Mouse (Mus musculus): Measurements from ENCODE around the gene Shank2.

DNA sequence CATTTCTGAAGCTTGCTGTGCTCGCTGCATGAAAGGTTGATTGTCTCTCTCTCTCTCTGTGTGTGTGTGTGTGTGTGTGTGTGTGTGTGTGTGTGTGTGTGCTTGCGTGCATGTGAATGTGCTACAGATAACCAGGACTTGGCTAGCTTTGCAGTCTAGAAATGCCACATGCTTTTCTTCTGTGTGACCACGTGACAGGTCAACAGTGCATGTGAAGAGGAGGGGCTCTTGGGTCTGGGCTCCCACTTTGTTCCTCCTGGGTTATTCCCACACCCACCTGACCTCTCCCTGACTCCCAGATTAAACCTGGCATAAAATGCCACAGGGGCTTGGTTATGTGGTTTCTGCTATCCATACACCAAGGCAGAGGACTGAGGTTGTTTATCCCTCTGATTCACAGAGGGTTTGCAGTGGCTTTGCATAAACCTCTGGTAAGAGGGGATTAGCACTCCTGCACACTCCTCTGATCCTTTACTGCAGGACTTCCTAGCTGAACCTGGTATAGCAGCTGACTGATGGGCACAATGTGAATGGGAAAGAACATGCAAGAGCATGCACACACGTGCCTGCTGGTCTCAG is 109.4 kb downstream of the Shank2 start:
- no peak for TF ChIP-seq CHD1 (IDR thresholded peaks at IDR 0.05; ENCODE audit: low read depth, low read length)
- TF ChIP-seq MAFK (IDR thresholded peaks at IDR 0.05; ENCODE audit: insufficient replicate concordance, low read length) = no peak
- TF ChIP-seq POLR2A (IDR thresholded peaks at IDR 0.05; ENCODE audit: low read depth, low read length) = no peak
